ENCODE assay signal across 8 mouse cellular contexts in genomic region chr2:167789471-167789923, GRCm38 (mm10).
DNase-seq lines count a peak whose midpoint lies in the region.

No protein-coding gene starts in this region.

- peak; percentile 40 for DNase-seq in gastrocnemius, postnatal 10 days
- no peak for DNase-seq in gastrocnemius, adult 18-20 months (ENCODE audit: low spot score)
- peak; percentile 43 for DNase-seq in right cerebral cortex, adult 18-20 months
- DNase-seq in right cerebral cortex, postnatal 36 days (ENCODE audit: low spot score in 2 of 2): no peak
- peak; percentile 53 for DNase-seq in heart, postnatal 4 days
- DNase-seq in urinary bladder, adult 2 months (ENCODE audit: low spot score): peak; percentile 50
- no peak for DNase-seq in kidney, adult 9 months
- DNase-seq in cerebellum, adult 8-10 months: no peak

Comparison
In these comparisons a context has a peak if more than half of its experiments do, and no peak if none do; other contexts are left out.
1. DNase-seq: peak in gastrocnemius, postnatal 10 days (single experiment), right cerebral cortex, adult 18-20 months (single experiment), heart, postnatal 4 days (single experiment) and urinary bladder, adult 2 months (single experiment); none in gastrocnemius, adult 18-20 months (single experiment), right cerebral cortex, postnatal 36 days (0 of 2), kidney, adult 9 months (single experiment) and cerebellum, adult 8-10 months (single experiment).